Mouse (Mus musculus): ENCODE data around the gene Eif4g3. TPM values are rescaled to one million over a fixed set of nuclear protein-coding genes. Genes with fewer than 3 reads are reported as not detected.

Eif4g3 gene
- total RNA-seq, 2 experiments from 2014 or later = 44.1 to 48.1 TPM

GRCm38 (mm10) chr4:138185961-138186360, 193.1 kb downstream of the Eif4g3 start:
- no peak for DNase-seq (ENCODE audit: low spot score)

DNA sequence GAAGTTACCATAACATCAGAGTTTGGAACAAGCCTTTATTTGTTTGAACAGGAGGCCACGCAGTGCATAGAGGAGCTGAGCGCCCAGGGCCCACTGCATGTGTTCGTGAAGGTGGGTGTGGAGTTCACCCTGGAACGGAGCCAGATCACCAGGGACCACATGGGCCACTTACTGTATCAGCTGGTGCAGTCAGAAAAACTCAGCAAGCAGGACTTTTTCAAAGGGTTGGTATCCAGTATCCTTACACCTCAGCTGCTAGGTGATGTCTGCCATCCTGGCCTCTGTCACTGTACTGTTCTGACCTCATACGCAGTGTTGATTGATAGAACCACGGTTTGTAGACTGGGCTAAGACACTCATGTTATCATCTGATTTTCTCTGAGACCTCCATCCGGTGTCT, 195.2 kb downstream of the Eif4g3 start:
- no peak for DNase-seq (ENCODE audit: low spot score)
- intact Hi-C loops (cut with DNase I) = no loop called here

More at GRCm38 (mm10) chr4:138185961-138186360, 193.1 kb downstream of the Eif4g3 start:
- intact Hi-C loops (cut with DNase I) = no loop called here

GRCm38 (mm10) chr4:138192561-138192960, 199.7 kb downstream of the Eif4g3 start:
- intact Hi-C loops (cut with DNase I) = no loop called here
- DNase-seq (ENCODE audit: low spot score) = no peak

DNA sequence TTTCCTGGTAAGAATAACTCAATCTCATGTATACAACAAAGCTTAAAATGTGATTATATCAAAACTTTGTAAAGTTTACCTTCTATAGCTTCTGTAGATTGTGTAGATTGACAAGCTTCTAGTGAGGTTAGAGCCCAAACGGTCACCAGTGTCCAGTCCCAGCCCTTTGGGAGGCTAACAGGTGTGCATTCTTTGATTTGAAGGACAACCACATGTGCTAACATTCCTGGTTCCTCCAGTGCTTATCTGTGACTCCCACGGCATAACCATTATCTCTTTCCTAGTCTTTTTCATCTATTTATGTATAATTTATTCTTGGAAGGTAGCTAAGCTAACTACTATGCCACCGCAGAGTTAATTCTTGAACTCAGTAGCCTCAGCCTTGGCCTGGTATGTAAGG, 207.9 kb downstream of the Eif4g3 start:
- intact Hi-C loops (cut with DNase I) = no loop called here
- DNase-seq (ENCODE audit: low spot score) = no peak

GRCm38 (mm10) chr4:138201696-138202095, 208.9 kb downstream of the Eif4g3 start:
- DNase-seq (ENCODE audit: low spot score) = no peak

GRCm38 (mm10) chr4:138210116-138210515, 217.3 kb downstream of the Eif4g3 start:
- intact Hi-C loops (cut with DNase I) = no loop called here
- DNase-seq (ENCODE audit: low spot score) = no peak

More at GRCm38 (mm10) chr4:138201696-138202095, 208.9 kb downstream of the Eif4g3 start:
- intact Hi-C loops (cut with DNase I) = no loop called here

GRCm38 (mm10) chr4:138213861-138214260, 221.0 kb downstream of the Eif4g3 start:
- intact Hi-C loops (cut with DNase I) = no loop called here
- no peak for DNase-seq (ENCODE audit: low spot score)

GRCm38 (mm10) chr4:138215671-138216199, 222.9 kb downstream of the Eif4g3 start:
- intact Hi-C loops (cut with DNase I) = no loop called here
- no peak for DNase-seq (ENCODE audit: low spot score)

- intact Hi-C loops (cut with DNase I) = no loop called here
These were observed 223.5 kb downstream of the Eif4g3 start, which contains the start of gene Hp1bp3 for GRCm38 (mm10) chr4:138216200-138216890. Hp1bp3 (plus strand) TSS chr4:138216296.

GRCm38 (mm10) chr4:138216891-138217392, 224.1 kb downstream of the Eif4g3 start:
- intact Hi-C loops (cut with DNase I) = no loop called here
- DNase-seq (ENCODE audit: low spot score) = peak; percentile 97

More at GRCm38 (mm10) chr4:138216200-138216890, 223.5 kb downstream of the Eif4g3 start, which contains the start of gene Hp1bp3:
- DNase-seq (ENCODE audit: low spot score) = peak; percentile 72

DNA sequence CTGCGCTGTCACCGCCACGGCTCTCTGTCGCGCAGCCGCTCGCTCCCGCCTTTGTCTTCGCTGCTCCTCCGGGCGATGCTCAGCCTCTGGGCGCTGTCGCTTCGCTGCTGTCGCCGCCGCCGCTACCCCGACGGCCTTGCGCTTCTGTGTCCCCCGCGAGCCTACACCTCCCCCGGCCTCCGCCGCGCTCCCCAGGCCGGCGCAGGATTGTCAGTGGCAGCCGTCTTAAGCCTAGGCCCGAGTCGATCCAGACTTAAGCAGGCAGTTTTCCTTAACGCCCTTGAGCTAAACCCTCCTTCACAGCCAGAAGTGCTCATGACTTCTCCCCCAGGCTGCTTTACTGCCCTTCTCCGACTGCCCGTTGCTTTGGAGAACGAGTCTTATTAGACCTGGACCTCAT, 224.6 kb downstream of the Eif4g3 start:
- DNase-seq (ENCODE audit: low spot score) = no peak
- intact Hi-C loops (cut with DNase I) = no loop called here

DNA sequence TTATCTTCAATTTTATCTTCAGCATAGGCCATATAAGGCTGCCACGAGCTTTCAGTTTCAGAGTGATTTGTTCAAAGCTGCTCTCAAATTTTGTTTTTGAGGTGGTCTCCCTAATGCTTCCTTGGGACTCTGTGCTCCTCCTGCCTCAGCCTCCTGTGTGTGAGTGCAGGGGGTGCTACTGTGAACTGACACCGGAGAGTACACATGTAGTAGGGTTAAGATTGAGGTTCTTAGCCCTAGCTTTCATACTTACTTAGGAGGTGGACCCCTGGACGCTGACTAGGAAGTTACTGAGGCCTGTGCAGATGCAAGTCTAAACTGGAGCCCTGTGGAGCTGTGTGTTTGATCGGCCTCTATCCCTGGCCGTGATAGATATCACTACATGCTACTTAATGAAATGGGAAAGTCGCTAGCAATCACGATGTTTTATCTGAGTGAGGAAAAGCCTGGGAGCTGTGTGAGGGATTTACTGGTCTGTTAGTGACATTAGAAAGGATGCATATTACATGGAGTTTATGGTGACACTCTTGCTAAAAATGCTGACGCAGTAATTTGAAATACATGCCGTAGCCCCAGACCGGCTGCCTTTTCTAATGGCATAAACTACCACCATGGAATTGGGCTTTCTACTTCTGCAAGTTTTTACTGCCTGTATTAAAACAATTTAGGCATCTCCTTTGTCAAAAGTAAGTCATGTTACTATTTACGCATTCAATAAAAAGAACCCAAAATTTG, 225.3 kb downstream of the Eif4g3 start:
- intact Hi-C loops (cut with DNase I) = no loop called here
- DNase-seq (ENCODE audit: low spot score) = no peak

- no peak for DNase-seq (ENCODE audit: low spot score)
- intact Hi-C loops (cut with DNase I) = no loop called here
These were observed 226.5 kb downstream of the Eif4g3 start for GRCm38 (mm10) chr4:138219331-138219730.

DNA sequence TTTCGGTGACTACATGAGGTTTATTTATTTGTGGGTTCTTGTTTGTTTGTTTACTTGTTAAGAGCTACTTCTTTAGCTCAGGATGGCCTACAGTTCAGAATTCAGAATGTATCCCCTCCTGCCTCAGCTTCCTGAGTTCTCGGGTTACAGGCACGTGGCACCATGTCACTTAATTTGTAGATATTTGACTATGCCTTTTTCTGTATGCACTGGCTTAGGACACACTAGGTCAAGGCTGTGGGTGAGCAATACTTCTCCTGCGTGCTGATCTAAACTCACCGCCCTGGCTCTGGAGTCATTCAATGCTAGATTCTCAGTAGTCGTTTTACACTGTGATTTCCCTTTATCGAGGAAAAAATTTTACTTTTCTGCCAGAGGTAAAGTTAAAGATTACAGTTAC, 227.9 kb downstream of the Eif4g3 start:
- DNase-seq (ENCODE audit: low spot score) = no peak
- intact Hi-C loops (cut with DNase I) = no loop called here

DNA sequence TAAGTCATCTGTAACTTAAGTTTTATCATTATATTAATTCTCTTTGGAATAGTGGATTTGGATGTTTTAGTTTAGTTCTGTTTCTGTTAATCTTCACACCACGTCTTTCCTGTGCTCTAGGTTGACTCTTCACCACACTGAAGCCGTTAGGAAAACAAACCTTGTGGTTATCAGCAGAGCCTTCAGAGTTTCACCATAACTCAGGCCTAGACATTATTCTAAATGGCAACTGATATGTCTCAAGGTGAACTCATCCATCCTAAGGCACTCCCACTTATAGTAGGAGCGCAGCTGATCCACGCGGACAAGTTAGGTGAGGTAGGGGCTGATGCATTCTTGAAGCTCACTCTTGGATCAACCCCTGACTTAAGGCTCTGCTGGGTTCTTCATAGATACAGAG, 228.6 kb downstream of the Eif4g3 start:
- DNase-seq (ENCODE audit: low spot score) = no peak
- intact Hi-C loops (cut with DNase I) = no loop called here

DNA sequence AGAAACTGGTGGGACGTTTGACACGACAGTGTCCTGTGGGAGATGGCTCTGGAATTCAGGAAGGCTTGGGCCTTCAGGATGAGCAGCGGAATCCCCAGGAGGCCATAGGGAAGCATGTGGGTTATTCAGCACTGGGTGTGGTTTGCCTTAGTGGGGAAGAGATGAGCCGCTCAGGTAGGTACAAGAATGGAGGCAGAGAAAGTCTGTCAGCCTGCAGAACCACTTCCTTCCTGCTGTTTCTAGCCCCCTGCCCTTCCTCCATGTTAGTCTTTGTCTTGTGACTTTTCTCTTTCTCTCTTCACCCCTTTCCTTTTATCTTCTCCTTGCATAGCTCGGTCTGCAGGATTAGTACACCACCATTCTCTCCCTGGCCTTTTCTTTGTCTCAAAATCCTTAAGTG, 229.6 kb downstream of the Eif4g3 start:
- intact Hi-C loops (cut with DNase I) = no loop called here

DNA sequence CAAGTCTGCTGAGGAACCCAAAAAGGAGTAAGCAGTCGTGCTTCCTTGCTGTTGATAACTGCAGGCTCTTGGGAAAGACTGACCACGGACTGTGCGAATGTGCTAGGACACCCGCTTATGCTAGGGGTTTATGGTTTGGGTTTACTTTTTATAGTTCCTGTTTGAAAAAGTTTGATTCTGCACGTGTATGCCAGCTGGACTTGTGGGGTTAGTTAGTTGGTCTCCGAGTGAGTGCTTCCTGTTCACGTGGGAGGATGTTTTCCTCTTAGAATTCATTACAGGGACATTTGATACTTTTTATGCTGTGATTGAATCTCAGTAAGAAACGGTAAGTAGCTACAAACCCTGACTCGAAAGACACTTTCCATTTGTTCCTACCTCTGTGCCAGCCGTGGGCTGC, 230.8 kb downstream of the Eif4g3 start:
- intact Hi-C loops (cut with DNase I) = no loop called here
- no peak for DNase-seq (ENCODE audit: low spot score)

More for the DNA sequence above, 229.6 kb downstream of the Eif4g3 start:
- DNase-seq (ENCODE audit: low spot score) = no peak

GRCm38 (mm10) chr4:138246756-138247665, 254.2 kb downstream of the Eif4g3 start:
- intact Hi-C loops (cut with DNase I) = no loop called here
- no peak for DNase-seq (ENCODE audit: low spot score)

- intact Hi-C loops (cut with DNase I) = no loop called here
- peak; percentile 19 for DNase-seq (ENCODE audit: low spot score)
These were observed 257.5 kb downstream of the Eif4g3 start, which contains the start of the genes Sh2d5 and Kif17 for GRCm38 (mm10) chr4:138250088-138250960. Sh2d5 (plus strand) TSS chr4:138250403. Kif17 (plus strand) TSS chr4:138250435.
